In the genomic region with DNA sequence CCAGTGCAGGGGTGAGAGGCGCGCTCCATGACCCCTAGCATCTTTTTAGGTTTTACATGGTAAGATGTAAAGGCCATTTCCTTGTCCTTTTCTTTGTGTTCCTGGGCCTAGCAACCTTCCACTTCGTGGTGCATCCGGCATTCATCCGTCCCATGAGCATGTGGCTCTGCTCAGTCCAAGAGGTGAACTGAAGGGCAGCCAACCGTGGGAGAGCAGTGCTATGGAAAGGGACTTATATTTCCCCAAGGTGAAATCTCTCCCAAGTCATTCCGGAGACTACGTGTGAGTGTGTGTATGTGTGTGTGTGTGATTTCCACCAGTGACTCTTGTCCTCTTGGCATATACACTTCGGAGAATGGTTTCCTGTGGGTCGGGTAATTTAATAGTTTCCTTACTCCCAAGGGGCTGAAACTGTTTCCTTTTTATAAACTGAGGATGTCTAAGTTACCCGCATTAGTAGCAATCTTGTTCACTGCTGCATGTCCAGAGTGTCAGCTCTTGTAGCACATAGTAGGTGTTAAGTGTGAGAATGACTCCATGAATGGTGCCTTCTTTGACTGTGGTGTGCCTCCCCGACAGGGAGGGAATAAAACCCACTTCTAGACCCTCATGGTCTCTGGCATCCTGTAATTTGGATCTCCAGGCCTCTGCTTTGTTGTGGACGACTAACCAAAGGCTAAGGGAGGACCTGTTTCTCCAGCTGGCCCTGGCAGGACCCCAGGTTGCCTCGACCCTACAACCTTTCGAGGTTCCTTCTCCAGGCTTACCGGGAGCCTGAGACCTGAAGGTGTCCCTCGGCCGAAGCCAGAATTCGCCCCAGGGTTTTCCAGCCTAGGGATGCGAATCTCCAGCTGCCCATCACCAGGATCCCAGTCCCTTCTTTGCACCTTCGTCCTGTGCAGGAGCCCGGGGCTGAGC, we compare ENCODE assay signal across 8 mouse cellular contexts. TPM values are rescaled to one million over a fixed set of nuclear protein-coding genes. Genes with fewer than 3 reads are reported as not detected.
DNase-seq lines count a peak whose midpoint lies in the region; ATAC-seq and TF ChIP-seq lines count a peak whose summit lies in the region.

No protein-coding gene starts in this region.

- no peak for TF ChIP-seq CTCF in left cerebral cortex, adult 2 months (IDR thresholded peaks at IDR 0.05)
- TF ChIP-seq CTCF in liver, postnatal 0 days (IDR thresholded peaks at IDR 0.05; ENCODE audit: low read depth): no peak

- peak overlapping the region; percentile 84 for H3K4me2 ChIP-seq in embryonic facial prominence, embryonic 14.5 days (ENCODE audit: low read depth, low read length)
- peak overlapping the region; percentile 85 for H3K4me2 ChIP-seq in hindbrain, embryonic 13.5 days
- H3K4me2 ChIP-seq in liver, postnatal 0 days (ENCODE audit: low read depth, low read length): peak overlapping the region; percentile 93

- peak overlapping the region; percentile 96 for H3K9ac ChIP-seq in embryonic facial prominence, embryonic 14.5 days (ENCODE audit: low read depth, low read length)
- H3K9ac ChIP-seq in hindbrain, embryonic 13.5 days: peak overlapping the region; percentile 98
- peak overlapping the region; percentile 75 for H3K9ac ChIP-seq in liver, postnatal 0 days (replicated peaks)

- intact Hi-C loops in left cerebral cortex, adult 2 months (cut with DNase I): loop anchor here (2.0 to 5.0 kb wide), 5 partner anchors 33 to 359 kb away; a partner anchor contains a TSS

- H3K9me3 ChIP-seq in embryonic facial prominence, embryonic 14.5 days (ENCODE audit: control insufficient read depth, low read length): no peaks in the 10 kb centered on the region
- H3K9me3 ChIP-seq in hindbrain, embryonic 13.5 days: no peaks in the 10 kb centered on the region
- no peaks in the 10 kb centered on the region for H3K9me3 ChIP-seq in liver, postnatal 0 days (ENCODE audit: low read length)

- peak overlapping the region; percentile 75 for H3K4me3 ChIP-seq in left cerebral cortex, adult 2 months
- peak overlapping the region; percentile 87 for H3K4me3 ChIP-seq in embryonic facial prominence, embryonic 14.5 days (ENCODE audit: low read depth, low read length)
- H3K4me3 ChIP-seq in hindbrain, embryonic 13.5 days: peak overlapping the region; percentile 85
- peak overlapping the region; percentile 62 for H3K4me3 ChIP-seq in liver, postnatal 0 days (ENCODE audit: low read depth, low read length)

- H3K36me3 ChIP-seq in embryonic facial prominence, embryonic 14.5 days (ENCODE audit: control insufficient read depth, insufficient read depth, low read length): peaks cover 16% of the 10 kb centered on the region; the same call in 1 of the 2 replicates
- peaks cover 9% of the 10 kb centered on the region for H3K36me3 ChIP-seq in hindbrain, embryonic 13.5 days
- no peaks in the 10 kb centered on the region for H3K36me3 ChIP-seq in liver, postnatal 0 days (replicated peaks; ENCODE audit: insufficient read depth, low read length)

- WGBS in embryonic facial prominence, embryonic 14.5 days: 26% methylated on average over 20 of the region's 22 CpGs
- WGBS in hindbrain, embryonic 13.5 days: 26% methylated on average over 22 of the region's 22 CpGs
- 43% methylated on average over 22 of the region's 22 CpGs for WGBS in liver, postnatal 0 days (ENCODE audit: insufficient replicate concordance)

- H3K27ac ChIP-seq in left cerebral cortex, adult 2 months: peak overlapping the region; percentile 87
- peak overlapping the region; percentile 98 for H3K27ac ChIP-seq in embryonic facial prominence, embryonic 14.5 days (replicated peaks; ENCODE audit: low read depth, low read length)
- H3K27ac ChIP-seq in hindbrain, embryonic 13.5 days: peak overlapping the region; percentile 99
- H3K27ac ChIP-seq in liver, postnatal 0 days (ENCODE audit: low read depth): no peak overlapping the region

- TF ChIP-seq EP300 in liver, postnatal 0 days (IDR thresholded peaks at IDR 0.05; ENCODE audit: low read depth): no peak

- DNase-seq in left cerebral cortex, adult 2 months (ENCODE audit: extremely low spot score in 1 of 2, low spot score in 2 of 2): no peak
- no peak for DNase-seq in left cerebral cortex, adult 18-20 months (ENCODE audit: low spot score in 2 of 2)
- no peak for DNase-seq in embryonic facial prominence, embryonic 14.5 days (ENCODE audit: low spot score)
- no peak for DNase-seq in liver, postnatal 0 days
- no peak for DNase-seq in adrenal gland, adult 8-10 months
- DNase-seq in layer of hippocampus, adult 11-12 months (ENCODE audit: low spot score): no peak
- DNase-seq in MN1 (ENCODE audit: low spot score): no peak

- no peaks in the 10 kb centered on the region for H3K27me3 ChIP-seq in embryonic facial prominence, embryonic 14.5 days (replicated peaks; ENCODE audit: control insufficient read depth, insufficient read depth, low read length)
- no peaks in the 10 kb centered on the region for H3K27me3 ChIP-seq in hindbrain, embryonic 13.5 days
- peaks cover 24% of the 10 kb centered on the region for H3K27me3 ChIP-seq in liver, postnatal 0 days (ENCODE audit: insufficient read depth, low read length)

- H3K4me1 ChIP-seq in embryonic facial prominence, embryonic 14.5 days (ENCODE audit: control insufficient read depth, insufficient read depth, low read length): peaks cover 30% of the 10 kb centered on the region
- peaks cover 40% of the 10 kb centered on the region for H3K4me1 ChIP-seq in hindbrain, embryonic 13.5 days (replicated peaks)
- peaks cover 20% of the 10 kb centered on the region for H3K4me1 ChIP-seq in liver, postnatal 0 days (ENCODE audit: insufficient read depth)

- no peak for ATAC-seq in embryonic facial prominence, embryonic 14.5 days (ENCODE audit: low read depth)
- no peak; the same call in 1 of the 2 replicates for ATAC-seq in hindbrain, embryonic 13.5 days (ENCODE audit: low FRiP score)
- no peak for ATAC-seq in liver, postnatal 0 days

RNA-seq across cellular contexts. Expression of a gene that starts 1.2 kb away (rescaled TPM):
- total RNA-seq in left cerebral cortex, adult 2 months (2021): 10 to 100 TPM; 32.1 to 34.1 TPM
- 10 to 100 TPM; 29.5 to 31.1 TPM for total RNA-seq in left cerebral cortex, adult 18-20 months (2021)
- polyA plus RNA-seq in embryonic facial prominence, embryonic 14.5 days (2014; fragmentation: Nextera tagmentation; extraction: Ambion mirVana): 10.3 and 11.2 TPM in 2 replicates
- polyA plus RNA-seq in hindbrain, embryonic 13.5 days (2015; fragmentation: Nextera tagmentation; extraction: Ambion mirVana): 17.7 and 18.0 TPM in 2 replicates
- polyA plus RNA-seq in liver, postnatal 0 days (2015; fragmentation: Nextera tagmentation; extraction: Ambion mirVana): 0.58 and 0.75 TPM in 2 replicates
- 10 to 100 TPM; 20.2 to 29.5 (median 27.3) TPM for total RNA-seq in adrenal gland, adult 8-10 months (2022)

RNA-seq across cellular contexts. Expression of a gene that starts 33.4 kb away (rescaled TPM):
- total RNA-seq in left cerebral cortex, adult 2 months (2021): 10 to 100 TPM; 27.9 to 28.0 TPM
- 10 to 100 TPM; 29.1 to 30.8 TPM for total RNA-seq in left cerebral cortex, adult 18-20 months (2021)
- 18.8 and 23.5 TPM in 2 replicates for polyA plus RNA-seq in embryonic facial prominence, embryonic 14.5 days (2014; fragmentation: Nextera tagmentation; extraction: Ambion mirVana)
- polyA plus RNA-seq in hindbrain, embryonic 13.5 days (2015; fragmentation: Nextera tagmentation; extraction: Ambion mirVana): 34.0 and 42.7 TPM in 2 replicates
- 2.2 and 3.6 TPM in 2 replicates for polyA plus RNA-seq in liver, postnatal 0 days (2015; fragmentation: Nextera tagmentation; extraction: Ambion mirVana)
- 10 to 100 TPM; 20.3 to 27.0 (median 25.5) TPM for total RNA-seq in adrenal gland, adult 8-10 months (2022)
